Mouse (Mus musculus) ovary, adult 18-20 months (tissue): ENCODE measurements around the gene Cbx3.

ENCODE experiments used
- DNase-seq: peaks from one replicate; pipeline ENCODE4 v3.0.0; 2022; ENCODE audit warnings: low spot score, mixed read lengths

The Cbx3 gene

GRCm38 (mm10) chr6:51470311-51471178 lies at the start of gene Cbx3:
Gene Cbx3 (plus strand): TSS chr6:51470360.
- peak; percentile 85 for DNase-seq

- DNase-seq, result no peak
Measured at GRCm38 (mm10) chr6:51423466-51424122, 46.6 kb upstream of the Cbx3 start.

DNA sequence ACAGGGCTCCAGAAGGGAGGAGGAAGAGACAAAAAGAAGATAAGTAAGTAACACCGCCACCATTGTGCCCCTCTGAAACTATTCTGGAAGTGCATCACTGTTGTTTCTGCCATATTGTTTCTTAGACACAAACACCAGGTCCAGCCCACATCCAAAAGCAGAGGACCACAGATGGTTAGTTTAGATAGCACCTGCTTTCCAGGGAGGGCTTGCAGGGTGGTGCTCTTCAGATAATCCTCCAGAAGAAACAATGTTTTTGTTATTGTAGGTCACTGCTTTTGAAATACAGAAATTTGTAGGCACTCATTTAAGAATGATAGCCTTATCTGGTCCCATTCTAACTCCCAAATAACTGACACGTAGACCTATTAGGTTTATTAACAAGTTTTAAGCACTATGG lies 45.6 kb upstream of the Cbx3 start:
- DNase-seq, result no peak

DNA sequence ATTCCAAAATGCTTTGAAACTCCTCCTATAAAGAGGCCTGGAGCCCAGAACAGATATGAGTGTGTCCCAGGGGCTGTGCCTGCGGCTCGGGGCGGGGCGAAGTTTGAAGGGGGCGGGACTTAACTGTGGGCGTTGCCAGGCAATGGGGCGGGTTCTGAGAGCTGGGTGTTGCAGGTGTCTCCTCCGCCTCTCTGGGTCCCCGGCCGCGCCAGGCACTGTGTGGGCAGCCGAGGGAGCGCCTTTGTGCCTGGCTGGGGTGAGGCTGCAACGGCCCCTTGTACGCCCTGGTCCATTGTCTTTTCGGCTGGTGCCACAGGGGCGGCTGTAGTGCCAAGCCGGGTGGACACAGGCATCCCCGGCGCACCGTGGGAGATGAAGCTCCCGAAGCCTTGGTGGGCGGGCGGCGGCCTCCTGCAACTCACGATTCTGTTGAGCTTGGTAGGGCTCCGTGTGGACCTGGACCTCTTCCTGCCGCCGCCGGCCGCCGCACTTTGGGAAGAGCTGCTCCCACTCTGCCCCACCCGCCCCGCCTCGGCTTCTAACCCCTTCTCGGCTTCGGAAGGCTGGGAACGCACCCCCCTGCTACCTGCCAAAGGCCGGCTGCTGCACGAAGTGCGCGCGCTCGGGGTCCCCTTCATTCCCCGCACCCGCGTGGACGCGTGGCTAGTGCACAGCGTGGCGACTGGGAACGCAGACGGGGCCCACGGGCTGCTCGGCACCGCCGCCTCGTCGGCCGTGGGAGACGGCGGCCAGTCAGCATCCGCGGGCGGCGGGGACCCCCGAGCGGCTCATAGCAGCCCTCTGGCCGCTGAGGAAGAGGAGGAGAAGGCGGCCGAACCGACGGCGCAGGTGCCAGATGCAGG lies 37.4 kb upstream of the Cbx3 start, which contains the start of gene Nfe2l3:
Nfe2l3 (plus strand) TSS at position 136 of the 863 bp plus-strand sequence.
- DNase-seq, result peak; percentile 30

GRCm38 (mm10) chr6:51434270-51434669 lies 35.9 kb upstream of the Cbx3 start:
- DNase-seq, result no peak

DNA sequence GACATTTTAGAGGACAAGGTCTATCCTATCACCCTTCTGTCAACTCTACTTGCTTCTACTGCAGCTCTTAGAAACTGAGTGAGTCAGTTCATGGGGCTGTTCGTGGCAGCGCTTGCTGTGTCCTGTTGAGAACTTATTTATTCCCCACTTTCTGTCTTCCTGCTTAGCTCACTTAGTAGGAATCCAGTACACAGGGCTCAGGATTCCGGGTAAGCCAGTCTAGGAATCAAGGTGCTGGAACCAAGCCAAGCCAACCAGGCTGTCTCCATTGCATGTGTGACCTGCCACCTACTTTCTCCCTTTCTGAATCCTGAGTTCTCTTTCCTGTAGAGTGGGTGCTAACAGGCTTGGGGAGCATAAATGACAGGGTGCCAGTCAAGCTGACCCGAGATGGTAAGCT lies 32.5 kb upstream of the Cbx3 start:
- no peak for DNase-seq

GRCm38 (mm10) chr6:51438826-51439330 lies 31.3 kb upstream of the Cbx3 start:
- no peak for DNase-seq

- DNase-seq, result no peak
Measured at GRCm38 (mm10) chr6:51442191-51442835, 27.8 kb upstream of the Cbx3 start.

- DNase-seq, result no peak
Measured at GRCm38 (mm10) chr6:51452927-51453503, 17.1 kb upstream of the Cbx3 start.

GRCm38 (mm10) chr6:51454949-51455348 lies 15.2 kb upstream of the Cbx3 start:
- no peak for DNase-seq

DNA sequence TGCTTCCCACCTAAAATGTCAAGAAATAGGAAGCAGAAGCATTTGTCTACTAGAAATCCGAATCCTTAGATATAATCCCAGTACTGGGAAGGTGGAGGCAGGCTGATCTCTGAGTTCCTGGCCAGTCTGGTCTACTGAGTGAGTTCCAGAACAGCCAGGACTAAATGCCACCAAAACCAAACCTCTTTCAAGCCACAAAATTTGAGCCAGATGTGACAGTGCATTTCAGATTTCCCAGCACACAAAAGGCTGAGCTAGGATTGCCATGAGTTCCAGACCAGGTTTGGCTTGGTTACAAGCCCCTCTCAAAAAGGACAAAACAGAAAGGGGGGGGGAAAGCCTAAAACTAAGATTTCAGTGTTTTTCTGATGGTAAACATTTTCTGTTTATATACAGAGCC lies 14.0 kb upstream of the Cbx3 start:
- no peak for DNase-seq

DNA sequence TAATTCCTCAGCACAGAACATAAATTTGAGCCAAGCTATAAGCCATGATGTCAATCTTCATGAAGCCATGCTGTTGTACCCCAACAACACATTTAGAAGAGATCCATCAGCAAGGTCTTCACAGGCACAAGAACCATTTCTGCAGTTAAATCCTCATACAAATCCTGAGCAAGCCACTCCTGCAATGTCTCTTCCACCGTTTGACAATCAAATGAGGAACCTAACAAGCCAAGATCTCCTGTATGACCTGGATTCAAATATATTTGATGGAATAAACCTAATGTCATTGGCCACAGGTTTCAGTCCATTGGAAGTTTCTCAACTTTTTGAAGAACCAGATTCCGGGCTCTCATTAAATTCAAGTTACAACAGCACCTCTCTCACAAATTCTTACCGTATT lies 12.9 kb upstream of the Cbx3 start:
- DNase-seq, result no peak

DNA sequence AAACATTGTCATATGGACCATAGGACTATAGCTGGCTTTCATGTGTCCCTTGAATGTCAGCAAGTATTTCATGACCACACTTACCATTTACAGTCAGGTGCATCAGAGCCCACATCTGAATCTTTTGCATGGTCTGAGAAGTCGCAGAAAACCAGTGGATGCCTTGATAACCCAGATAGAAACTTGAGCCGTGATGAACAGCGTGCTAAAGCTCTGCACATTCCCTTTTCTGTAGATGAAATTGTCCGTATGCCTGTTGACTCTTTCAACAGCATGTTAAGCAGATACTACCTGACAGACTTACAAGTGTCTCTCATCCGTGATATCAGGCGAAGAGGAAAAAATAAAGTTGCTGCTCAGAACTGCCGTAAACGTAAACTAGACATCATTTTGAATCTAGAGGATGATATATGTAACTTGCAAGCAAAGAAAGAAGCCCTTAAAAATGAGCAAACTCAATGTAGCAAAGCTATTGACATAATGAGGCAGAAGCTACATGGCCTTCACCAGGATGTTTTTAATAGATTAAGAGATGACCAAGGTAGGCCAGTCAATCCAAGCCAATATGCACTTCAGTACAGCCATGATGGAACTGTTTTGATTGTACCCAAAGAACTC lies 12.3 kb upstream of the Cbx3 start:
- no peak for DNase-seq

DNA sequence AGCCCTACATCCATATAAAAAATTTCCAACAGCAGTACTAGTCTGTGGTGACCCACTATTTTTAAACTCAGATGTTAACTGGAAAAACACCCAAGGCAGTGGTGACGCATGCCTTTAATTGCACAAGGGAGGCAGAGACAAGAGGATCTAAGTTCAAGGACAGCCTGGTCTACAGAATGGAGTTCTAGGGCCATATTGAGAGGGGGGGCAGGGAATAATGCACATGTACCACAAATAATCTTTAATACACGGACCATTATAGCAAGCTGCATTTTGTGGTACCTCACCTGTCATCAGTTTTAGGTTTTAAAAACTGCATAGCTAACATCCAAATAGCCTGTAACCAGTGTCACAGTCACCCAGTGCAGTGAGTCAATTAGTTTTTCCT lies 11.2 kb upstream of the Cbx3 start:
- DNase-seq, result no peak

DNA sequence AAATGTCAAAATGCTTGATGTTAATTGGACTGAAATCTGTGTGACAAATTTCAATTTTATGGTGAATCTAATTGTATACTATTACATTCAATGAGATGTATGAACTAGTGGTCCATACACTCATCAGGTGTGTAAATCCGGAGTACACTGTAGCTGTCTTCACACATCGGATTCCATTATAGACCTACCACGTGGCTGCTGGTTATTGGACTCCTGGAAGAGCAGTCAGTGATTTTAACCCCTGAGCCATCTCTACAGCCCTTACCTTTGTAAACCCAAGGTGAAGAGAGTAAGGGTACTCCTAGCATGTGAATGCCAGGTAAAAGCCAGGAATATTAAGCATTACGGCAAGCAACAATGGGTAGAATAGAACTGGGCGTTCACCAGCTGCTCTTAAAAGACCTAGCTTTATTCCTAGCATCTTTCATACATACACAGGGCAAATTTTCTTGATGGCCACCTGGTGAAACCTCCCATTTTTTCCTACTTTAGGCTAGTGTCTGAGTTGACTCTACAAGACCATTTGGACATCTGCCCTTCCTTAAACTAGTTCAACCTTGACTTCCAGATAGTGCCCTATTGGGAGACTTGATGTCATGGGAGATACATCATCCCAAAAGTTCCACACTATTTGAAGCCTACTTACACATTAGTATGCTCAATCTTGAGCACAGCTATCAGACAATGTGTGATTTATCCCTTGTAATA lies 10.7 kb upstream of the Cbx3 start:
- no peak for DNase-seq

- DNase-seq, result no peak
Measured at GRCm38 (mm10) chr6:51460021-51460360, 10.2 kb upstream of the Cbx3 start.

GRCm38 (mm10) chr6:51460363-51460762 lies 9.8 kb upstream of the Cbx3 start:
- no peak for DNase-seq

DNA sequence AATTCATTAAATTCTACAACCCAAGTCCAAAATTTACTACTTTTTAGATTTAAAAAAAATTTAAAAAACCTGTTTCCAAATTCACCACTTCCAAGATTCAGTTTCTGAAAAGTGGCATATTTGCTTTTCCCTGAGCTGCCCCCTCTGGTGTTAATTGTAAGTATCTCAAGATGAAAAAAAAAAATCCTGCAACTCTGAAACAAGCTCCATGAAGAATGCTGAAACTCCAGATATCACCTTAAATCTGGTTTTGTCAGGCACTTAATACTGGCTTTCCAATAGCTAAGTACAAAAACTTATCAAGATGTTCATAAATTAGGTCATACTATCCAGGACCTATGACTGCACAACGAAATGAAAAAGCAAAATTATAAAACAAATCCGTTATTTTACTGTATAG lies 2.5 kb upstream of the Cbx3 start:
- no peak for DNase-seq

DNA sequence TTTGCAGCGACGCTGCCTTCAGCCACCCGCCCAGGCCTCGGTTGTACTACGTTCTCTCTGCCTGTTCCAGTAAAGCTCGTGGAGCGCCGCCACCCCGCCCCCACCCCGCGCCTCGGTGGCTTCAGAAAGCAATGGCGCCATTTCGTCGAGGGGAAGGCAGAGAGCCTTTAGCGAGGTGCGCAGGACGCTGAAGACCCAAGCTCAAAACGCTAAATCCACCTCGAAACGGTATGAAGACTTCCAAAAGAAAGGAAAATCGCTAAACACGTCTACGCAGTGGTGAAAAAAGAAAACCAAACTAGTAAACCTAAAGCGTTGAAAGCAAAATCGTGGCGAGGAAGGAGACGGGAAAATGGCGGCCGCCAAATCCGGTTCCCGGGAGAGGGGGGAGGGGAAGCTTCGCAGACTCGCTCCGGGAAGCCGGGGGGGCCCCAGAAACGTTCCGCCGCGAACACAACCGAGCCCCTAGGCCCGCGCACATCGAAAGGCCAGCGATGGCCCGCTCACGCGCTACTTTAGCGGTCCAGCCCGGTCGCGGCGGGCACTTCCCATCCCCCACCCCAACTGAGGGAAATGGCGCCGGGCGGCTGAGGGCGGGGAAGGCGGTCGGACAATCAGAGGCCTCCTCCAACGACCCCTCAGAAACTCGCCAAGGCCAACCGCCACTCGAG lies 1.1 kb upstream of the Cbx3 start:
- DNase-seq, result peak; percentile 39
